Comparison of ENCODE assay signal across 28 mouse cellular contexts in genomic region chr5:77234921-77235320, GRCm38 (mm10). TPM values are rescaled to one million over a fixed set of nuclear protein-coding genes. Genes with fewer than 3 reads are reported as not detected.
A peak's percentile ranks its signal among the peaks of the same experiment; 100 is the strongest.
DNase-seq lines count a peak whose midpoint lies in the region; ATAC-seq lines count a peak whose summit lies in the region.
"Had no signal": no experiment of that assay in that cellular context is flagged by ENCODE, and none has a peak within 500 bp of the region (broad histone marks: within the 10 kb centered on the region; RNA-seq: fewer than 3 reads in every experiment).

No protein-coding gene starts in this region.

- no peak overlapping the region for H3K4me3 ChIP-seq in hindbrain, embryonic 13.5 days
- no peak overlapping the region for H3K4me3 ChIP-seq in hindbrain, embryonic 12.5 days
- H3K4me3 ChIP-seq in midbrain, embryonic 11.5 days (ENCODE audit: low read depth, low read length), result no peak overlapping the region
- H3K4me3 ChIP-seq in midbrain, embryonic 16.5 days (ENCODE audit: low read depth, low read length), result no peak overlapping the region
- H3K4me3 ChIP-seq: embryonic facial prominence, embryonic 12.5 days; embryonic facial prominence, embryonic 15.5 days; heart, embryonic 12.5 days; heart, embryonic 15.5 days; intestine, embryonic 15.5 days had no signal

- H3K27me3 ChIP-seq in hindbrain, embryonic 13.5 days, result no peaks in the 10 kb centered on the region
- no peaks in the 10 kb centered on the region for H3K27me3 ChIP-seq in hindbrain, embryonic 12.5 days
- H3K27me3 ChIP-seq in midbrain, embryonic 11.5 days (ENCODE audit: control insufficient read depth, insufficient read depth, low read length), result no peaks in the 10 kb centered on the region
- no peaks in the 10 kb centered on the region for H3K27me3 ChIP-seq in midbrain, embryonic 16.5 days (ENCODE audit: control insufficient read depth, insufficient read depth, low read depth, low read length)
- H3K27me3 ChIP-seq: embryonic facial prominence, embryonic 12.5 days; embryonic facial prominence, embryonic 15.5 days; heart, embryonic 12.5 days; heart, embryonic 15.5 days; intestine, embryonic 15.5 days had no signal

- no peak overlapping the region for H3K9ac ChIP-seq in hindbrain, embryonic 13.5 days
- H3K9ac ChIP-seq in hindbrain, embryonic 12.5 days, result no peak overlapping the region
- H3K9ac ChIP-seq in midbrain, embryonic 11.5 days (ENCODE audit: low read length), result no peak overlapping the region
- H3K9ac ChIP-seq in midbrain, embryonic 16.5 days (ENCODE audit: low read depth, low read length), result no peak overlapping the region
- H3K9ac ChIP-seq: embryonic facial prominence, embryonic 12.5 days; embryonic facial prominence, embryonic 15.5 days; forebrain, postnatal 0 days; heart, embryonic 12.5 days; heart, embryonic 15.5 days; hindbrain, embryonic 14.5 days; intestine, embryonic 15.5 days had no signal

- no peak for DNase-seq in midbrain, embryonic 11.5 days (ENCODE audit: low spot score, missing footprints)
- peak; percentile 28 for DNase-seq in retina, postnatal 1 day
- no peak for DNase-seq in retina, embryonic 14.5 days (ENCODE audit: low spot score)
- no peak for DNase-seq in embryo, embryonic 10.5 days (ENCODE audit: low spot score)
- DNase-seq in frontal cortex, adult 2 months (ENCODE audit: extremely low spot score in 1 of 2, low spot score in 1 of 2), result no peak
- DNase-seq: adrenal gland, adult 8-10 months; adrenal gland, postnatal 25 days; cerebellum, adult 11-12 months; cerebellum, adult 8-10 months; cerebellum, postnatal 10 days; forebrain, postnatal 0 days; gastrocnemius, postnatal 25 days; heart, adult 18-20 months; heart, postnatal 10 days; heart, postnatal 36 days had no signal

- no peak overlapping the region for H3K27ac ChIP-seq in hindbrain, embryonic 13.5 days
- no peak overlapping the region for H3K27ac ChIP-seq in hindbrain, embryonic 12.5 days
- no peak overlapping the region for H3K27ac ChIP-seq in midbrain, embryonic 11.5 days (ENCODE audit: low read depth, low read length)
- no peak overlapping the region for H3K27ac ChIP-seq in midbrain, embryonic 16.5 days (ENCODE audit: low read length)
- H3K27ac ChIP-seq: embryonic facial prominence, embryonic 12.5 days; embryonic facial prominence, embryonic 15.5 days; heart, embryonic 15.5 days; hindbrain, embryonic 14.5 days; intestine, embryonic 15.5 days had no signal

- H3K4me1 ChIP-seq in hindbrain, embryonic 13.5 days (replicated peaks), result peaks cover 6% of the 10 kb centered on the region; the same call in 1 of the 2 replicates
- H3K4me1 ChIP-seq in hindbrain, embryonic 12.5 days, result no peaks in the 10 kb centered on the region
- H3K4me1 ChIP-seq in midbrain, embryonic 11.5 days (ENCODE audit: control insufficient read depth, insufficient read depth, low read length), result no peaks in the 10 kb centered on the region
- H3K4me1 ChIP-seq in midbrain, embryonic 16.5 days (ENCODE audit: control insufficient read depth, insufficient read depth, low read length), result peaks cover 3% of the 10 kb centered on the region; the same call in 1 of the 2 replicates
- H3K4me1 ChIP-seq: embryonic facial prominence, embryonic 12.5 days; embryonic facial prominence, embryonic 15.5 days; heart, embryonic 12.5 days; heart, embryonic 15.5 days; intestine, embryonic 15.5 days had no signal

- no peaks in the 10 kb centered on the region for H3K36me3 ChIP-seq in hindbrain, embryonic 13.5 days
- H3K36me3 ChIP-seq in hindbrain, embryonic 12.5 days, result no peaks in the 10 kb centered on the region
- no peaks in the 10 kb centered on the region for H3K36me3 ChIP-seq in midbrain, embryonic 11.5 days (ENCODE audit: control insufficient read depth, insufficient read depth, low read length)
- no peaks in the 10 kb centered on the region for H3K36me3 ChIP-seq in midbrain, embryonic 16.5 days (ENCODE audit: control insufficient read depth, insufficient read depth, low read length)
- H3K36me3 ChIP-seq: embryonic facial prominence, embryonic 12.5 days; embryonic facial prominence, embryonic 15.5 days; G1E; heart, embryonic 12.5 days; heart, embryonic 15.5 days; intestine, embryonic 15.5 days had no signal

- 0 out of 2 replicates have a peak, but pooled peaks have one; percentile 46 for ATAC-seq in hindbrain, embryonic 13.5 days (ENCODE audit: low FRiP score)
- no peak; the same call in 1 of the 2 replicates for ATAC-seq in hindbrain, embryonic 12.5 days (ENCODE audit: low FRiP score)
- ATAC-seq in midbrain, embryonic 11.5 days (ENCODE audit: low FRiP score), result 0 out of 2 replicates have a peak, but pooled peaks have one; percentile 27
- ATAC-seq in midbrain, embryonic 16.5 days, result no peak
- ATAC-seq: activated CD4-positive, CD25-positive, alpha-beta regulatory T cell, adult 4 months; forebrain, embryonic 14.5 days; forebrain, postnatal 0 days; intestine, embryonic 15.5 days; Patski had no signal

- no peaks in the 10 kb centered on the region for H3K9me3 ChIP-seq in hindbrain, embryonic 13.5 days
- H3K9me3 ChIP-seq in hindbrain, embryonic 12.5 days (replicated peaks), result no peaks in the 10 kb centered on the region
- no peaks in the 10 kb centered on the region for H3K9me3 ChIP-seq in midbrain, embryonic 11.5 days (ENCODE audit: control insufficient read depth, low read length)
- no peaks in the 10 kb centered on the region for H3K9me3 ChIP-seq in midbrain, embryonic 16.5 days (replicated peaks; ENCODE audit: control insufficient read depth, low read length, poor library complexity, severe bottlenecking)
- H3K9me3 ChIP-seq: embryonic facial prominence, embryonic 12.5 days; embryonic facial prominence, embryonic 15.5 days; G1E; heart, embryonic 12.5 days; heart, embryonic 15.5 days; intestine, embryonic 15.5 days had no signal

- 18% methylated on average over 3 of the region's 3 CpGs for WGBS in hindbrain, embryonic 13.5 days
- WGBS in hindbrain, embryonic 12.5 days, result 24% methylated on average over 3 of the region's 3 CpGs
- 59% methylated on average over 3 of the region's 3 CpGs for WGBS in midbrain, embryonic 11.5 days
- 23% methylated on average over 3 of the region's 3 CpGs for WGBS in midbrain, embryonic 16.5 days

- no peak overlapping the region for H3K4me2 ChIP-seq in hindbrain, embryonic 13.5 days
- no peak overlapping the region for H3K4me2 ChIP-seq in hindbrain, embryonic 12.5 days (replicated peaks)
- H3K4me2 ChIP-seq in midbrain, embryonic 11.5 days, result no peak overlapping the region
- no peak overlapping the region for H3K4me2 ChIP-seq in midbrain, embryonic 16.5 days (ENCODE audit: low read length)
- H3K4me2 ChIP-seq: embryonic facial prominence, embryonic 12.5 days; embryonic facial prominence, embryonic 15.5 days; heart, embryonic 12.5 days; heart, embryonic 15.5 days; hindbrain, embryonic 14.5 days; intestine, embryonic 15.5 days had no signal

RNA-seq across cellular contexts. Expression of gene Spink2, which starts 23.6 kb away (rescaled TPM):
- polyA plus RNA-seq in hindbrain, embryonic 13.5 days (2015; fragmentation: Nextera tagmentation; extraction: Ambion mirVana), result 1.1 and 2.4 TPM in 2 replicates
- 1.5 TPM in 2 replicates for polyA plus RNA-seq in hindbrain, embryonic 12.5 days (2016; fragmentation: Nextera tagmentation; extraction: Ambion mirVana)
- 0.55 and 0.68 TPM in 2 replicates for polyA plus RNA-seq in midbrain, embryonic 11.5 days (2014; fragmentation: Nextera tagmentation; extraction: Ambion mirVana)
- 0.41 and 0.48 TPM in 2 replicates for polyA plus RNA-seq in midbrain, embryonic 16.5 days (2015; fragmentation: Nextera tagmentation; extraction: Ambion mirVana)
- polyA plus RNA-seq in frontal cortex, adult 2 months (2012; rRNA removed), result 0.22 TPM in 1 of 2 replicates, not detected in the other
- polyA plus RNA-seq: G1E, Patski had no signal

RNA-seq across cellular contexts. Expression of gene Rest, which starts 30.4 kb away (rescaled TPM):
- polyA plus RNA-seq in hindbrain, embryonic 13.5 days (2015; fragmentation: Nextera tagmentation; extraction: Ambion mirVana), result 9.8 and 10.1 TPM in 2 replicates
- polyA plus RNA-seq in hindbrain, embryonic 12.5 days (2016; fragmentation: Nextera tagmentation; extraction: Ambion mirVana), result 27.9 and 28.7 TPM in 2 replicates
- polyA plus RNA-seq in midbrain, embryonic 11.5 days (2014; fragmentation: Nextera tagmentation; extraction: Ambion mirVana), result 18.4 and 21.6 TPM in 2 replicates
- polyA plus RNA-seq in midbrain, embryonic 16.5 days (2015; fragmentation: Nextera tagmentation; extraction: Ambion mirVana), result 4.8 and 4.9 TPM in 2 replicates
- 3.4 and 3.5 TPM in 2 replicates for polyA plus RNA-seq in frontal cortex, adult 2 months (2012; rRNA removed)

Comparison
In these comparisons a context has a peak if more than half of its experiments do, and no peak if none do; other contexts are left out.
1. ATAC-seq: peak in hindbrain, embryonic 13.5 days (single experiment) and midbrain, embryonic 11.5 days (single experiment); none in hindbrain, embryonic 12.5 days (single experiment) and midbrain, embryonic 16.5 days (single experiment).